Mouse (Mus musculus) CH12.LX (cell line): ENCODE results near the gene Rpl13.

ENCODE experiments used
- CTCF ChIP-seq, 2 experiments: IDR thresholded peaks in 1 of 2; conservative IDR thresholded peaks in 1 of 2; 2 replicates each; pipeline ENCODE4 v1.5.1; 2011 to 2012; ENCODE audit warnings: low read depth in 2 of 2, low read length in 2 of 2, improper control_type of control experiment in 1 of 2, inconsistent platforms in 1 of 2, mild to moderate bottlenecking in 1 of 2, moderate library complexity in 1 of 2
- HCFC1 ChIP-seq: IDR thresholded peaks from 2 replicates; pipeline ENCODE4 v1.6.1; 2012; ENCODE audit warnings: low read depth, mild to moderate bottlenecking, inconsistent platforms, low read length, improper control_type of control experiment
- JUND ChIP-seq: conservative IDR thresholded peaks from 2 replicates; pipeline ENCODE4 v1.6.1; 2011; ENCODE audit warnings: low read depth, low read length, improper control_type of control experiment
- MAFK ChIP-seq: IDR thresholded peaks from 2 replicates; pipeline ENCODE4 v1.6.1; 2011; ENCODE audit warnings: low read length, improper control_type of control experiment; ENCODE audit not compliant: insufficient replicate concordance
- RAD21 ChIP-seq: IDR thresholded peaks from 2 replicates; pipeline ENCODE4 v1.6.1; 2011; ENCODE audit warnings: low read depth, mild to moderate bottlenecking, low read length, improper control_type of control experiment, moderate library complexity
- ZNF384 ChIP-seq: IDR thresholded peaks from 2 replicates; pipeline ENCODE4 v1.6.1; 2012; ENCODE audit warnings: low read depth, low read length, improper control_type of control experiment, inconsistent platforms

- TF ChIP-seq ZNF384: no peak
- TF ChIP-seq MAFK: no peak
- TF ChIP-seq JUND: no peak
- TF ChIP-seq HCFC1: no peak
- peak in 1 of 2 experiments; percentile 28; a peak in 2 of 4 replicates for TF ChIP-seq CTCF (conservative IDR thresholded peaks at IDR 0.05 in 1 of 2, IDR thresholded peaks at IDR 0.05 in 1 of 2; ENCODE audit: low read depth in 2 of 2, low read length in 2 of 2)
- TF ChIP-seq RAD21: no peak
Observed at GRCm38 (mm10) chr8:123097786-123098584, 4.2 kb upstream of the Rpl13 start.
